Mouse (Mus musculus) embryonic facial prominence, embryonic 14.5 days (tissue): Measurements from ENCODE around the gene Sel1l. TPM values are rescaled to one million over a fixed set of nuclear protein-coding genes. Genes with fewer than 3 reads are reported as not detected.

Experiments
- ATAC-seq: fragments of 200-750 bp; cut with Nextera tagmentation; 2 replicates; pipeline ENCODE4 v1.8.0; 2017; ENCODE audit warnings: low read depth, moderate number of reproducible peaks, moderate TSS enrichment
- DNase-seq: peaks from one replicate; pipeline ENCODE4 v3.0.0-alpha.2; 2015; ENCODE audit warnings: low spot score
- H3K27ac ChIP-seq: fragments of 300-500 bp; sonication (generic); replicated peaks from 2 replicates; pipeline ENCODE4 v1.5.1; 2014; ENCODE audit warnings: low read depth, mild to moderate bottlenecking, low read length, moderate library complexity
- H3K27me3 ChIP-seq: fragments of 300-500 bp; sonication (generic); replicated peaks from 2 replicates; pipeline ENCODE4 v1.6.1; 2014; ENCODE audit warnings: low read length; ENCODE audit not compliant: control insufficient read depth, insufficient read depth
- H3K36me3 ChIP-seq: fragments of 300-500 bp; sonication (generic); 2 replicates; pipeline ENCODE4 v1.6.1; 2014; ENCODE audit warnings: low read length, mixed read lengths; ENCODE audit not compliant: control insufficient read depth, insufficient read depth
- H3K4me1 ChIP-seq: fragments of 300-500 bp; sonication (generic); 2 replicates; pipeline ENCODE4 v1.6.1; 2014; ENCODE audit warnings: antibody characterized with exemption, low read length; ENCODE audit not compliant: control insufficient read depth, insufficient read depth
- H3K4me2 ChIP-seq: fragments of 300-500 bp; sonication (generic); 2 replicates; pipeline ENCODE4 v1.6.1; 2014; ENCODE audit warnings: low read depth, mild to moderate bottlenecking, low read length, moderate library complexity, mixed read lengths
- H3K4me3 ChIP-seq: fragments of 300-500 bp; sonication (generic); 2 replicates; pipeline ENCODE4 v1.5.1; 2014; ENCODE audit warnings: low read depth, mild to moderate bottlenecking, low read length
- H3K9ac ChIP-seq: fragments of 300-500 bp; sonication (generic); 2 replicates; pipeline ENCODE4 v1.6.1; 2014; ENCODE audit warnings: low read depth, mild to moderate bottlenecking, low read length, moderate library complexity, mixed read lengths
- H3K9me3 ChIP-seq: fragments of 300-500 bp; sonication (generic); 2 replicates; pipeline ENCODE4 v1.6.1; 2016; ENCODE audit warnings: low read length; ENCODE audit not compliant: control insufficient read depth
- WGBS: fragments of 180-500 bp; shearing (Covaris S2); extraction: QIAGEN DNeasy Blood & Tissue Kit; methylation state at CpG from one replicate; pipeline ENCODE4 v1.1.7; 2014; 5-methylcytosine and 5-hydroxymethylcytosine counted together
- polyA plus RNA-seq: library from polyadenylated mRNA; unstranded; fragments of >200 nt; fragmentation: Nextera tagmentation; extraction: Ambion mirVana; gene quantifications from 2 replicates; pipeline ENCODE4 v1.2.1, GENCODE M21; 2014

Sel1l gene
- 94.8 and 95.5 TPM in 2 replicates for polyA plus RNA-seq

DNA sequence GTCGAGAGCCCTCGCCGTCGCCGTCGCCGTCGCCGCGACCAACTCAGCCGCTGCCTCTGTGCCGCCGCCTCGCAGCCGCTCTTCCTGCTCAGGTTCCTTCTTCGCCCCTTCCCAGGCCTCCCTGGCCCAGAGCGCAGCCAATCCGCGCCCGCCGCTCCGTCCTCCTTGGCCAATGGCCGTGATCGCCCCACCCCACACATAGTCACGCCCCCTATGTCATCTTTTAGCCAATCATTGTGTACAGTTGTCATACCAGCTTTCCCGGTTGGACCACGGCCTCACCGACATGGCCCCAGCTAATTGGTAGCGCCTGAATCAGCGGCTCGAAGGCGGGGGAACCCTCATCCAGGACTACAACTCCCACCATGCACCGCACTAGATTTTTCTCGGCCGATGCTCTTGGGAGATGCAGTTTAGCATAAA is at the start of gene Sel1l:
Gene Sel1l, minus strand, starts transcription at position 113 of the 423 bp plus-strand sequence.
- peak within 1 kb of the TSS; percentile 93 for H3K9ac ChIP-seq
- WGBS: 0% methylated on average over 23 of the region's 35 CpGs

GRCm38 (mm10) chr12:91892622-91893560 is 43.9 kb upstream of the Sel1l start:
- Histone ChIP-seq H3K9me3 (no peaks in the 10 kb centered on the region), H3K27me3 (no peaks in the 10 kb centered on the region), H3K4me3 (no peak overlapping the region), H3K4me2 (no peak overlapping the region), H3K9ac (no peak overlapping the region), H3K27ac (no peak overlapping the region), H3K4me1 (no peaks in the 10 kb centered on the region), H3K36me3 (no peaks in the 10 kb centered on the region)
- 67% methylated on average over 9 of the region's 9 CpGs for WGBS
- ATAC-seq (no peak), DNase-seq (no peak)

More for the DNA sequence above, at the start of gene Sel1l:
- H3K4me1 ChIP-seq: peaks cover 5% of the 10 kb centered on the region; the same call in 1 of the 2 replicates
- peak within 1 kb of the TSS; percentile 94 for H3K4me3 ChIP-seq
- H3K9me3 ChIP-seq: no peaks in the 10 kb centered on the region
- DNase-seq (peak; percentile 99), ATAC-seq (peak; percentile 100)
- H3K36me3 ChIP-seq: no peaks in the 10 kb centered on the region
- H3K27ac ChIP-seq: no peak within 1 kb of the TSS; the same call in 1 of the 2 replicates
- peak within 1 kb of the TSS; percentile 89 for H3K4me2 ChIP-seq
- H3K27me3 ChIP-seq: no peaks in the 10 kb centered on the region

GRCm38 (mm10) chr12:91880431-91880830 is 31.5 kb upstream of the Sel1l start:
- no peak overlapping the region for H3K4me3 ChIP-seq
- no peak for DNase-seq
- no peaks in the 10 kb centered on the region for H3K4me1 ChIP-seq
- no peaks in the 10 kb centered on the region for H3K27me3 ChIP-seq
- 70% methylated on average over 13 of the region's 13 CpGs for WGBS
- no peaks in the 10 kb centered on the region for H3K36me3 ChIP-seq
- H3K4me2 ChIP-seq: no peak overlapping the region
- no peak for ATAC-seq
- H3K27ac ChIP-seq: no peak overlapping the region
- H3K9ac ChIP-seq: no peak overlapping the region
- H3K9me3 ChIP-seq: no peaks in the 10 kb centered on the region

GRCm38 (mm10) chr12:91878912-91879250 is 29.9 kb upstream of the Sel1l start:
- ATAC-seq (no peak), DNase-seq (no peak)
- Histone ChIP-seq H3K4me3 (no peak overlapping the region), H3K9me3 (no peaks in the 10 kb centered on the region), H3K9ac (no peak overlapping the region), H3K4me1 (no peaks in the 10 kb centered on the region), H3K36me3 (no peaks in the 10 kb centered on the region), H3K27me3 (no peaks in the 10 kb centered on the region), H3K27ac (no peak overlapping the region), H3K4me2 (no peak overlapping the region)
- 51% methylated on average over 8 of the region's 8 CpGs for WGBS

GRCm38 (mm10) chr12:91878056-91878911 is 29.3 kb upstream of the Sel1l start:
- 53% methylated on average over 21 of the region's 21 CpGs for WGBS
- Histone ChIP-seq H3K27me3 (no peaks in the 10 kb centered on the region), H3K4me1 (no peaks in the 10 kb centered on the region), H3K27ac (no peak overlapping the region), H3K4me3 (no peak overlapping the region), H3K9ac (no peak overlapping the region), H3K36me3 (no peaks in the 10 kb centered on the region), H3K9me3 (no peaks in the 10 kb centered on the region), H3K4me2 (no peak overlapping the region)
- DNase-seq (no peak), ATAC-seq (no peak)

GRCm38 (mm10) chr12:91877646-91878045 is 28.7 kb upstream of the Sel1l start:
- no peaks in the 10 kb centered on the region for H3K4me1 ChIP-seq
- no peaks in the 10 kb centered on the region for H3K27me3 ChIP-seq
- no peaks in the 10 kb centered on the region for H3K9me3 ChIP-seq
- no peak overlapping the region for H3K4me3 ChIP-seq
- no peak overlapping the region for H3K4me2 ChIP-seq
- no peak overlapping the region for H3K9ac ChIP-seq
- ATAC-seq (0 out of 2 replicates have a peak, but pooled peaks have one; percentile 65), DNase-seq (peak; percentile 79)
- H3K27ac ChIP-seq: no peak overlapping the region
- no peaks in the 10 kb centered on the region for H3K36me3 ChIP-seq
- WGBS: 28% methylated on average over 5 of the region's 5 CpGs

- Histone ChIP-seq H3K4me3 (no peak overlapping the region), H3K4me1 (no peaks in the 10 kb centered on the region), H3K27me3 (no peaks in the 10 kb centered on the region), H3K4me2 (no peak overlapping the region), H3K9me3 (no peaks in the 10 kb centered on the region), H3K36me3 (no peaks in the 10 kb centered on the region), H3K27ac (no peak overlapping the region), H3K9ac (no peak overlapping the region)
- 90% methylated on average over 11 of the region's 11 CpGs for WGBS
- no peak for ATAC-seq
- no peak for DNase-seq
These were observed 21.7 kb upstream of the Sel1l start for GRCm38 (mm10) chr12:91870671-91871070.

- Histone ChIP-seq H3K4me1 (no peaks in the 10 kb centered on the region), H3K27me3 (no peaks in the 10 kb centered on the region), H3K4me3 (no peak overlapping the region), H3K36me3 (no peaks in the 10 kb centered on the region), H3K4me2 (no peak overlapping the region), H3K9ac (no peak overlapping the region), H3K27ac (no peak overlapping the region), H3K9me3 (no peaks in the 10 kb centered on the region)
- 66% methylated on average over 4 of the region's 4 CpGs for WGBS
- ATAC-seq (0 out of 2 replicates have a peak, but pooled peaks have one; percentile 30), DNase-seq (no peak)
These were observed 20.4 kb upstream of the Sel1l start for GRCm38 (mm10) chr12:91869352-91869751.
